Mouse (Mus musculus) heart, postnatal 0 days (tissue): ENCODE measurements around the gene Pak6.

Experiments used
- CTCF ChIP-seq: IDR thresholded peaks from 2 replicates; pipeline ENCODE4 v1.5.1; 2016; ENCODE audit warnings: antibody characterized with exemption, control low read depth, low read depth
- EP300 ChIP-seq: IDR thresholded peaks from 2 replicates; pipeline ENCODE4 v1.6.1; 2016; ENCODE audit warnings: antibody characterized with exemption, low read depth

DNA sequence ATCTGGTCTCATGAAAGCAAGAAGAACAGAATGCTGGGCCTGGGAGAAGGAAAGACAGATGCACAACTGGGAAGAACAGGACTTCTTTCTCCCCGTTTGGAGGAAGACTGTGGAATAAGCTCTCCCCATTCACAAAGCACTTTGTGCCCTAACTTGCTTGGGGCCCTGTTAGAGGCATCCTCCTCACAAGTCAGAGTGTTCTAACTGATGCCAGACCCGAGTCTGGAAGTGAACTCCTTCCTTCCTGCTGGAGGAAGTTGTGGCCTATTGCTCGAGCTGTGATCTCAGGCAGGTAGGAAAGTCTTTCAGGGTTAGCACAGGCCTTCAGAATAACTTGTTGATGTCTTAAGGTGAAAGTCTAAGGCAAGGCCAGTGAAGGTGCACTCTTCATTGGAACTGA is 20.2 kb upstream of the Pak6 start:
- TF ChIP-seq EP300: no peak
- no peak for TF ChIP-seq CTCF
